In the genomic region with DNA sequence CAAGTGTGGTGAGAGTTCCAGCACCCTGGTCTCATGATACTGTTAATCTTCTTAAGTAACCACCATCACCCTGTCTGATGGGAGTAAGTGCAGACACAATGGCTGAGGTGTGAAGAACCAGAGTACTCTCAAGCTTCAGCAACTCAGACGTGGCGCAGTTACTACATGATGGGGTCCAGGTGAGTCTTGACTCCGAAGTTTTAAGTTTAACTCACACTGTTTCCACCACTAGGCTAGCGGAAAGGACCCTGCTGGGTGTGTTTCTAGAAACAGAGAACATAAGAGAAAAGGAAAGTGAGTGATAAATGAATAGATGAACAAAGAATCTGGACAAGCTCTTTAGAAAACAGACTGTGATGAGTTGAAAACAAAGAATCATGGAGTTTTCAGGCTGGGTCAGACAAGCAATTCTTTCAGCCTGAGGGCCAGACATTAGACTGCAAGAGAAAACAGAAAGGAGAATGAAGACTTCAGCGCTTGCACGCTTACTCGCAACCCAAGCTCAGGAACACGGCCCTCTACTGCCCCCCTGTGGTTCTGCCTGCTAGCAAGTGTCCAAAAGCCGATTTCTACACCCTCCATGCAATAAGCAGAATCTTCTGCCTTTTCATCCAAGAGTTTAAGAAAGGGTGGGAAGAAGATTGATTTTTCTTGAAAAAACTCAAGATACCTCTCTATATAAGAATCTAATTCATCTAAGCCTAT, we compare ENCODE assay signal across 8 mouse cellular contexts.
A peak's percentile ranks its signal among the peaks of the same experiment; 100 is the strongest.
DNase-seq lines count a peak whose midpoint lies in the region; ATAC-seq and TF ChIP-seq lines count a peak whose summit lies in the region.

No protein-coding gene starts in this region.

- H3K4me2 ChIP-seq in liver, postnatal 0 days (ENCODE audit: low read depth, low read length): no peak overlapping the region

- H3K4me1 ChIP-seq in liver, postnatal 0 days (ENCODE audit: insufficient read depth): no peaks in the 10 kb centered on the region

- H3K9me3 ChIP-seq in liver, postnatal 0 days (ENCODE audit: low read length): no peaks in the 10 kb centered on the region

- no peak for ATAC-seq in liver, postnatal 0 days
- ATAC-seq in monocyte, adult 5-6 weeks (replicated peaks; ENCODE audit: insufficient number of reproducible peaks, low FRiP score, low TSS enrichment, poor library complexity, severe bottlenecking): no peak

- no peaks in the 10 kb centered on the region for H3K79me3 ChIP-seq in C2C12 (ENCODE audit: low read depth)

- H3K79me2 ChIP-seq in C2C12 (ENCODE audit: control insufficient read depth, insufficient read depth): no peaks in the 10 kb centered on the region

- TF ChIP-seq EP300 in liver, postnatal 0 days (IDR thresholded peaks at IDR 0.05; ENCODE audit: low read depth): no peak

- H3K27ac ChIP-seq in liver, postnatal 0 days (ENCODE audit: low read depth): no peak overlapping the region

- no peaks in the 10 kb centered on the region for H3K36me3 ChIP-seq in C2C12 (ENCODE audit: control insufficient read depth, insufficient read depth)
- H3K36me3 ChIP-seq in liver, postnatal 0 days (replicated peaks; ENCODE audit: insufficient read depth, low read length): no peaks in the 10 kb centered on the region

- WGBS in liver, postnatal 0 days (ENCODE audit: insufficient replicate concordance): 44% methylated on average over 9 of the region's 9 CpGs

- H3K4me3 ChIP-seq in C2C12 (ENCODE audit: insufficient read depth, poor library complexity, severe bottlenecking): no peak overlapping the region
- no peak overlapping the region for H3K4me3 ChIP-seq in liver, postnatal 0 days (ENCODE audit: low read depth, low read length)

- DNase-seq in adipocyte (ENCODE audit: low spot score): peak; percentile 54
- DNase-seq in cerebellum, postnatal 36 days: peak; percentile 76
- peak; percentile 52 for DNase-seq in gastrocnemius, postnatal 14 days
- peak; percentile 46 for DNase-seq in kidney, postnatal 14 days
- peak; percentile 48 for DNase-seq in liver, postnatal 0 days
- DNase-seq in retina, embryonic 14.5 days (ENCODE audit: low spot score): peak; percentile 92

- no peaks in the 10 kb centered on the region for H3K27me3 ChIP-seq in C2C12 (ENCODE audit: control insufficient read depth, insufficient read depth, insufficient read length)
- H3K27me3 ChIP-seq in liver, postnatal 0 days (ENCODE audit: insufficient read depth, low read length): no peaks in the 10 kb centered on the region

- no peak overlapping the region for H3ac ChIP-seq in C2C12 (ENCODE audit: control insufficient read depth, insufficient read length, low read depth)

- peak; percentile 83 for TF ChIP-seq CTCF in C2C12 (IDR thresholded peaks at IDR 0.05; ENCODE audit: control insufficient read depth, insufficient read depth, insufficient read length)
- TF ChIP-seq CTCF in liver, postnatal 0 days (IDR thresholded peaks at IDR 0.05; ENCODE audit: low read depth): peak; percentile 56

- no peak overlapping the region for H3K9ac ChIP-seq in liver, postnatal 0 days (replicated peaks)

- intact Hi-C loops in gastrocnemius, postnatal 14 days (cut with DNase I; ENCODE audit: low total_unique reads): no loop called here

TF ChIP-seq in C2C12, 6 proteins besides CTCF, POLR2A, EP300 and RAD21:
- TF ChIP-seq FOSL1 (IDR thresholded peaks at IDR 0.05; ENCODE audit: insufficient read depth, low read length, poor library complexity, severe bottlenecking) (no peak), USF1 (IDR thresholded peaks at IDR 0.05; ENCODE audit: low read depth) (no peak), MYOG (IDR thresholded peaks at IDR 0.05; ENCODE audit: control insufficient read depth, extremely low read depth, insufficient read length) (no peak), MYOD1 (IDR thresholded peaks at IDR 0.05; ENCODE audit: control insufficient read depth, insufficient read length, low read depth) (no peak), MAX (IDR thresholded peaks at IDR 0.05) (no peak), CEBPB (IDR thresholded peaks at IDR 0.05; ENCODE audit: low read depth) (no peak)
